Mouse (Mus musculus): ENCODE data around the gene Ifnar1.
"Not testable (repeated sequence)": the region's sequence is repeated elsewhere in the genome, so short reads cannot be mapped to it uniquely, and the experiment has no call there.

Gene Ifnar1

DNA sequence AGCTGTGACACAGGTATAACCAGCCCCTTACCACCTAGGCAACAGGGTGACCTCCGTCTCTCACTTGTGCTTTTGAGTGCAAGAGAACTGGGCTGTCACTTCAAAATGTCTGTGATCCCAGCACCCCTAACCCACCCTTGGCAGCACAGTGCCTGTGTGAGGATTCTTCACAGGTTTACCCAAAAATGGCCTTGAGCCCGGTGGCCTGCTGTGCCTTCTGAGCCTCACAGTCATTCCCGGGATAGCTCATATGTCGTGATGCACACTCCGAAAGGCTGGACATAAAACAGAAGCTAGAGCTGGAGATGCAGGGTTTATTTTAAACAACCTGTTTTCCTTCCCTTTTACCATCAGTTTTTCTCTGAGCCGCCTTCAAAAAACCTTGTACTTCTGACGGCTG lies 19.7 kb downstream of the Ifnar1 start:
- no peak for DNase-seq (ENCODE audit: low spot score)

DNA sequence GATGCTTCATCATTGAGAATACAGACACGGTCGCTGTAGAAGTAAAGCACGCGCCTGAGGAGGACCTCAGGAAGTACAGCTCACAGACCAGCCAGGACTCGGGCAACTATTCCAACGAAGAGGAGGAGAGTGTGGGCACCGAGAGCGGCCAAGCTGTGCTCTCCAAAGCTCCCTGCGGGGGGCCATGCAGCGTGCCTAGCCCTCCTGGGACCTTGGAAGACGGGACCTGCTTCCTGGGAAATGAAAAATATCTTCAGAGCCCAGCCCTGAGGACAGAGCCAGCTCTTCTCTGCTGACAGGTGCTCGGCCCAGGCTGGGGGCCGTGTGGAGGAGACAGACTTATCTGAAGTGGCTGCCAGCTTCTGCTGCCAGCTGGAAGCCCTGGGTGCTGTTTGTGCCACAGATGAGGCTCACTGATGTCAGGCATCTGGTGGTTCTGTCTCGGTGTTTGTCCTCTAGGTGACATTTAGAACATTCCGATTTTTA lies 20.1 kb downstream of the Ifnar1 start:
- DNase-seq (ENCODE audit: low spot score), result no peak

DNA sequence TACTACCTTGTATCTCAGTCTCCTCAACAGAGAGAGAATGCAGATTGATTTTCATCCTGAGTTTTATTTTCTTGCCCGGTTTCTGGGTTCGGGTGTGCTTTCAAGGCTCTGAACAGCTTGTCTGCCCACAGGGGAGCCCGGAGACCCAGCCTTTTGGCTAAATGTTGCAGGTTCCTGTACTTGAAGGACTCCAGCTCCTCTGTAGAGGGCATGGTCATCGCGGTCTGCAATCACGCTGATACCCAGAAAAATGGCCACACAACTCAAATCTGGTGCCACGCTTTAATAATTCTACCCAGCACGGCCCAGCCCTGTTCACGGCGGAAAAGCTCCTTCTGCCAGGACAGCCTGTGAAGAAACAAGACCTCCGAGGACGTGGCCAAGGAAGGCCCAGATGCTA lies 21.4 kb downstream of the Ifnar1 start:
- DNase-seq (ENCODE audit: low spot score), result no peak

DNA sequence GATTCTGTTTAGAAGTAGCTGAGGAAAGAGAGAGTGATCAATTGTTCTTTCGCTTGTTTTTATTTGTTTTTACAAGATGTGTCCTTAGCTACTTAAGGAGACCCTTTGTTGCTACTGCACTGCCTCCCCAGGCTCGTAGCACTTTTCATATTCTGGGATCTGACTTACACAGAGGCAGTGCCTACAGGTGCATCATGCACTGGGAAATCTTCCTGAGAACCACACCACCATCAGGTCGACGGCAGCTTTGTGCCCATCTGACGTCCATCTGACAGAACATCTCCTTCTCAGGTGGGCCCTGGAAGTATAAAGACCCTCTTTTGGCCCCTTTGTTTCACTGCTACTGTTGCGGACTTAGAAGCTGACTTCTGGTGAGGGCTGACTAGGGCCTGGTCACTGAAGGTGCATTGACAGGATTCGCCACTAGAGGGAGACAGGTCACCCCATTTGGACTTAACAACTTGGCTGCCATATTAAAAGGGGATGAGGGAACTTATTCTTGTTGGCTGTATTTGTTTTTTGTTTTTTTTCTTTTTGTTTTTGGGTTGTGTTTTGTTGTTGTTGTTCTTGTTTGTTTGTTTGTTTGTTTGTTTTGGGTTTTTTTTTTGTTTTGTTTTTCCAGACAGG lies 27.2 kb downstream of the Ifnar1 start:
- peak; percentile 83 for DNase-seq (ENCODE audit: low spot score)

DNA sequence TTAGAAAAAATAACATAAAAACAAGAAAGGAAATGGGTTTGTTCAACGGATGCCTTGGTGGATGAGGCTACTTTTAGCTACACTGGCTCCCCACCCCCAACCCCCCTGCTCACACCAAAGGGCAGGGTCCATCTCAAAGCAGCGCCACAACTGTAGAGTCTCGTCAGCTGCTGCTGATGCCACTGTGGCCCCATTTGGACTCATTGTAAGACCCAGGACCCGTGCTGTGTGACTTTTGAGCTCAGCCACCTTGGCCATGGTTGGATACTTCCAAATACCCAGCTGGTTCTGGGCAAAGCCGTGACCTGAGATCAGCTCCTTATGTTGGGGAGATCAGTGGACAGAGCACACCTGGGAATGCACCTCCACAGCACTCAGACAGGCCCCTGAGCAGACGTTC lies 28.1 kb downstream of the Ifnar1 start:
- DNase-seq (ENCODE audit: low spot score), result no peak

DNA sequence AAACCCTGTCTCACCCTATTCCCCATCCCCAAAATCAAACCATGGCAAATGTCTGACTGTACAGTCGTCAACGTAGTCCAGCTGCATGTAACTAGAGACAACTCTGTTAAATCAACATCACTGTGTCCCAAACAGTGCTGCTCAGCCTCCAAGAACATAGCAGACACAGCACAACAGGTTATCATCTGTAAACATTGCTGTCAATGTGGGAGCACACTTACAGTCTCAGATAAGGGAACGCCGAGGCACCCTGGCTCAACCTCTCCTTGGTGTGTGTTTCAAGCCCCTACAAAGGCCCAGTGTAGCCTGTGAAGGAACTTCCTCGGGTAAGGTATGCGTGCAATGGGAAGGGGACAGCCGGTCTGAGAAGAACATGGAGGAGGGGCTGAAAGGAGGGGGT lies 32.0 kb downstream of the Ifnar1 start:
- peak; percentile 55 for DNase-seq (ENCODE audit: low spot score)

DNA sequence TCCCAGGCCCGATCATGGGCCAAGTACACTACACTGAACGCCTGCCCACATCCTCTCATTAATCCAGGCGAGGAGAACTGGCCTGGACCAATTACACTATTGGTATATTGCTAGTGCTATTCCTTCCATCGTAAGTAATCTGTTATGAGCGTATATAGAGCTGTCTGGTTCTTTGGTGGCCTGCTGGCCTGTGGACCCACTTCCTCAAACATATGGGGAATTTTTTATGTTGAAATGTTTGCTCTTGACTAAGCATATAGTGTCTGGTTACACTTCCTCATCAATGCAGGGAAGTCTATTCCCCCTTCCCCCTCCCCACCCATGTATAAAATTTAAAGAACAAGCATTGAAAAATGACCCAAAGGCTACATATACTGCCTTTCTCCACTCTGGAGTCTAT lies 37.0 kb downstream of the Ifnar1 start:
- DNase-seq (ENCODE audit: low spot score), result no peak

DNA sequence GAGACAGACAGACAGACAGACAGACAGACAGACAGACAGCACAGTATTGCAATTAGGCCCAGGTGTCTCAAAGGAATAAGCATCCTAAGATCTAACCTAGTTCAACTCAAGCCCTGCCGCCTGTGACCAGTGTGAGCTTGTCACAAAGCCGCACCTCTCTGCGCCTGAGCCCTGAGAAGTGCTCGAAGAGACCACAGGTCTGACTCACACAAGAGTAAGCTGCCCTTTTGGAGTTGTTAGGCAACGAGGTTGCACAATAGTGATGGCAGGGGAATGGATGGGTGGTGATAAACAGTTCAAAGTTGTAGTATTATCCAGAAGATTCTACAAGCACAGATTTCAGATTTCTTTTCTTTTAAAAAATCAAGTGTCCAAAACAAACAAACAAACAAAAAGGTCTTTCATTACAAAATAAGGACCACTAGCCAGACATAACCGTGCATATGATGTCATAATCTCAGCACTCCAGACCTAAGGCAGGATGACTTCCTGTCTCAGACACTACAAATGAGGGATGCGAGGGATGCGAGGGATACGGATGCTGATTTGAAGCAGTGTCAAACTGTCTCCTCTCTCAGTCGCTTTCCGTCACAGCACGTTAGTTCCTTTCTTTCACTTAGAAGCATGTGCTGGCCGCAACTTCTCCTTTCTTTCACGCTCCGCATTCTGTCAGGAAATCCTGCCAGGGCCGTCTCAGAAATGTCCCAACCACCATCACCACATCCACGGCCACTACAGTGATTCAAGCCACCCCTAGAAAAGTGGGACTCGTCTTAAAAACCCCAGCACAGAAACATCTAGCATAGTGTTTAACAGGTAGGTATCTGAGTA lies 37.7 kb downstream of the Ifnar1 start:
- no peak for DNase-seq (ENCODE audit: low spot score)

DNA sequence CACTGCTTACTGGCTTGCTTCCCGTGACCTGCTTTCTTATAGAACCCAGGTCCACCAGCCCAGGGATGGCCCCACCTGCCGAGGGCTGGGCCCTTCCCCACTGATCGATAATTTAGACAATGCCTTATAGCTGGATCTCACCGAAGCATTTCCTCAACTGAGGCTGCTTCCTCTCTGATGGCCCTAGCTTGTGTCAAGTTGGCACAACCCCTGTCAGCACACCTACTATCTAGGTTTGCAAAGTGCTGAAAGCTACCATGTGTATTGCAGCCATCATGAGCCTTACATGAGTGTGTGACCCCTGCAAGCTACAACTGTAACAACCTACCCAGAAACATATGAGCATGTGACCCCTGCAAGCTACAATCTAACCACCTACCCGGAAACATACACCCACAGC lies 39.2 kb downstream of the Ifnar1 start:
- DNase-seq (ENCODE audit: low spot score), result no peak

DNA sequence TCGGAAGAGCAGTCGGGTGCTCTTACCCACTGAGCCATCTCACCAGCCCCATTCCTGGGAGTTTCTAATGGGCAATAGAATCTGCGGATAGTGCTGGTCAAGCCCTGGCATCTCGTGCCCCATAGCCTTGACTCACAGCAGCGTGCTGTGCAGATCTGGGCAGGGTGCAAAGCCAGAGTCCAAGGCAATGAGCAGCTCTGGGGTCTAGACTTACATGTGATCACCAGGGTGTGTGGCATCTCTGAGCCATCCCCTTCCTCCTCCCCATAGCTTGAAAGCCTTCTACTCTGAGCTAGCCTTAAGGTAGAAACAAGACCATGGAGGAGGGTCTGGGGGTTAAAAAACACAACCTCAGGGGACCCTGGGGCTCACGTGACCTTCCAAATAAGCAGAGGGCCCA lies 41.2 kb downstream of the Ifnar1 start:
- no peak for DNase-seq (ENCODE audit: low spot score)

DNA sequence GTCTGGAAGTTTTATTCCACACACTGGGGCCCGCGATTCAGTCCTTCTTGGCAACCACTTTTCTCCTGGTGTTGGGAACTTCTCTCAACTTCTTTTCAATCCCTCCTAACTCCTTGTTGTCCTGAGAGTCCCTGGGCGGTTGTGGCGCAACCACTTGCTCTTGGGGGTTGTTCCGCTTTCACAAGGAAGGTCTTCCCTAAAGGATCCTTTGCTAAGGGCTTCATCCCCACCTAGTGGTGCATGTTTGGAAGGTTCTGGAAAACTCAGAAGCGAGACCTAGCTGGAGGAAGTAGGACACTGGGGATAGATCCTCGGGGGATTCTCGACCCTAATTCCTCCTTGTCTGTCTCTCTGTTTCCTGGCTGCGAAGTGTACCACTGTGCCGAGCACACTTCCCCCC lies 42.0 kb downstream of the Ifnar1 start:
- DNase-seq (ENCODE audit: low spot score), result no peak

DNA sequence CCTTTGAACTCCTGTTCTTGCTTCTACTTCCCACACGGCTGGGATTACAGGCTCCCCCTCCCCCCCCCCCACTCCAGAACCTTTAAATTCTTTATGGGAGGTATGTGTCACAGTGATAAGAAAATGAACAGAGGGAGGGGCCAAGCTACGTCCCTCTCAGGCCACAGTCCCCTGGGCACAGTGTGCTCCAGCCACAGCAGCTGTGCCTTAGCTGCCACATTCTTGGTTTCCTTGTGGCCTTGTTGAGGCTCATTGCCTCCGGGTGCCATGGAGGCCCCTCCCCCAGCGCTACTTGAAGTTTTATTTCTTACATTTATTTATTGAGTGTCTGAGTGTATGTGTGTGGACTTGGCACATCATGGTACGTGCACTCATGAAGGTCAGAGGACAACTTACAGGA lies 42.5 kb downstream of the Ifnar1 start:
- no peak for DNase-seq (ENCODE audit: low spot score)

DNA sequence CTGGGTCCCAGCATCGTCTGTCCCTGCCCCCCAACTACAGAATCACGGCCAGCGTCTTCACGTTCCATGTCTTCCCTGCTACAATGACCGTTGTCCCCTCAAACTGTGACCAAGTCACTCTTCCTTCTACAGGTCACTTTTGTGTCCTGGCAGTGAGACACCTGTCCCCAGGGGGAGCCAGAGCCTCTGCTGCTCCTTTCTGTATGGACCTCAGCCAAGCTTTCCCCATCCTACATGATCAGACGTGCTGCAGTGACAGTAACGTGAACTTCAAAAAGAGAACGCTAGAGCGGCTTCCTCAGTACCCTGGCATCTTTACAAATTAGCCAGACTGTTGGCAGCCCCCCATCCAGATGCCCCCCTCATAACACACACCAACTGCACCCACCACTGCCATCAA lies 43.5 kb downstream of the Ifnar1 start:
- DNase-seq (ENCODE audit: low spot score), result no peak

DNA sequence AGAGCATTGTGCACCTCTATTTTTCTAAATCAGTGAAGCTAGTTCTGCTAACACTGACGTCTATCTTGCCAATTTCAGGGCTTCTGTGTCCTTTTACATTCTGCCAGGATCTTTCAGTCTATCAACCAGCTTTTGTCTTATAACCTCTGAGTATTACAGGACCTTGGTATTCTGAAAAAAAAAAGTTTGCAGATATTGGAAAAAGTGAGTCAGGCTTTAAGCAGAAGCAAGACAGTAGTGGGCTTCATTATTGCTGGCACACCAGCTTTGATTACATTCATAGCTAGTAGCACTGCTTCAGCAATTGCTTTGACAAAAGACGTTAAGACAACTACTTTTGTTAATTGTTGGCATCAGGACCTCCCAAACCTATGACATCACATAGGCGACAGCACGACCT lies 45.8 kb downstream of the Ifnar1 start:
- DNase-seq (ENCODE audit: low spot score), result not testable (repeated sequence)

DNA sequence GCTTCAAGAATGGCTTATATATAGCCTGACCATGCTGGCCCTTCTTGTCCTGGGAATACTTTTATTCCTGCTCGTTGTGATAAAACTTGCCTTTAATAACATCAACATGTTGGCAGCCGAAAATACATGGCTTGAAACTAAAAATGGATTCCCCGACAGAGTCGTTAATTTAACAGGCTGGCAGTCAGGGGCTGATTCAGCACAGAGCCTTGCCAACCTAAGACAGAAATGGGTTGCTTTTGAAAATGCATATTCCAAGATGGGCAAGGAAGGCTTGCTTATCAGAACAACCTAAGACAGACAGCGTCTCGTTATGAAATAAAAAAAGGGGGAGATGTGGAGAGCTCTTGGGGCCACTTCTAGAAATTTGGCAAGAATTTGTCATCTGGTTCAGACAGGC lies 46.8 kb downstream of the Ifnar1 start:
- no peak for DNase-seq (ENCODE audit: low spot score)

DNA sequence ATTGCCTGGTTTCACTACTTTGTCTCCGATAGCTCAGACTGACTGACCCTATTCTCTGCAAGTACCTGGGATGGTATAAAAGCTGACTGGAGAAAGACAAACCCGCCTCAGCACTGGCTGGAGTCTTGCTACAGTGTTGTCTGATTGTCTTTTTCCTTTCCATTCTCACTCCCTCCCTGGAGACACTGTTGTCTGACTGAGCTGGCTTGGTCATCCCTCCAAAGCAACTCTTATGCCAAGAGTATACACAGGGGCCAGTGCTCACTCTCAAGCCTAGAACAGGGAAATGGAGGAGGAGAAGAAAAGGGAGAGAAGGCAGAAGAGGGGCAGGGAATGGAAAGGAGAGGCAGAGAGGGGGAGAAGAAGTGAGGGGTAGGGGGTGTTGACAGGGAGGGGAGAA lies 47.4 kb downstream of the Ifnar1 start:
- no peak for DNase-seq (ENCODE audit: low spot score)

DNA sequence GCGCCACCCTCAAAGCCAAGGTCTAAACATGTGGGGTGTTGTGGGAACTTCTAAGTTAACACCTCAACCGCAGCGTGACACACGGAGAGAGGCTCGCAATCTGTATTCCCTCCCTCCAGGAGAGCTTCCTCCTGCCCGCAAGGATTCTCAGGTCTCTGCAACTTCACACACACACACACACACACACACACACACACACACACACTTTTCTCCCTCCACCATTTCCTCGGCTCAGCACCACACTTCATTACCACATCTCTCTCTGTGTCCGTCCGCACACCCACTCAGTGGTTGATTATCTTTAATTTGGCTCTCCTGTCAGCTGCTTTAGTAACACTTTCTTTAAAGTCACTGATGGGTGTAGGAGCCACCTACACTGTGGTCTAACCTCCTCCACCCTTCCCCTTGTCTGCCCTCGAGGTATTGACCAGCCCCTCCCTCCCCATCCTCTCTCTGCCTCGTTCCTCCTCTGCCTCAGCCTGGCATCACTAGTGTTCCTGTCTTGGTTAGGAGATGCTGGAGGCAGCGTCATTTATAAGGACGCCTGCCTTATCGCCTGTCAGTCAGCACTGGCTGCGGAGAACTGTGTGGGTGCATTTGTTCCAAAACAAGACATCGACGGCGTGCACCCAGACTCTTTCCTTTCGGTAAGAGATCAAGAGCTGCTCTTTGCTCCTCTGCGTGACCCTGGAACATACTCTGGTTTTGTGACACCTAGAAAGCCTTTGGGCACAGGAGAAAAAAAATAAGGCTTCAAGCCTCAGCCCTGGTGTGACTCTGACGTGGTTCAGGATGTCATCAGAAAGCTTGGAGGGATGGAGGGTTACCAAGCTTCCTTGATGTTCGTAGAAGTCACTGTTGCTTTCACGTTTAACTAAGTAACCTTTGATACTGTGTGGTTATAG lies 48.3 kb downstream of the Ifnar1 start:
- no peak for DNase-seq (ENCODE audit: low spot score)

DNA sequence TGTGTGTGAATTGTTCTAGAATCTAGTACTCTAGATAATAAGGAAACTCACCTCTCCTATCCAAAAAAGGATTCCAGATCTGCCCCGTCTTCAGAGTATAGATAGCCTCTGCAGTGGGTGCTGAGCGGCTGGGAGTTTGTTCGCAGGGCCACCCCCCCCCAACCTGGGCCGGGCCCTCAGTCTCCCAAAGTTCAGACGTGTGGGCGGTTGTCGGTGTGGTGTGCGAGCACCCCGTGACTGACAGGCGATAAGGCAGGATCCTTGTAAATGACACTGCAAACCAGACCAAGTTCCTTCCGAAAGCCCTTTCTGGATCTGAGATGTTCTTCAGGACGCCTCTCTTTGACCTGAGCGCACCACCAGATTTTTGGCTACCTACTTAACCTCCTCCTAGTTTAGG lies 49.4 kb downstream of the Ifnar1 start:
- DNase-seq (ENCODE audit: low spot score), result peak; percentile 97

DNA sequence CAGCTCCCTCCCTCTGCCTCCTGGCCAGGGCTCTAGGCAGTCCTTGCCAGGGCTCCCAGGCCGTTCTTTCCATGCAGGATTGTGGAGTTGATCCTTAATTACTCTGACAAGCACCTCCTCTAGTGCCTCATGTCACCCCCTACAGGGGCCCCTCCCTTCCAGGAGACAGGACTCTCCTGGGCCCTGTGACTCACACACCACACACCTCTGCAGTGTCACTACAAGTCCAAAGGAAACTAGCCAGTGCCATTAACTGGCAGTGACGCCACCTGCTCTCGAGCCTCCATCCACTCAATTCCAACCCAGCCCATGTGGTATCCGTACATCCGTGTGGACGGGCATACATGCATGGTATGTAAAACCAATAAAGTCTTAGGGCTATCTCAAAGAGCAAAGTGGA lies 49.9 kb downstream of the Ifnar1 start:
- DNase-seq (ENCODE audit: low spot score), result no peak

DNA sequence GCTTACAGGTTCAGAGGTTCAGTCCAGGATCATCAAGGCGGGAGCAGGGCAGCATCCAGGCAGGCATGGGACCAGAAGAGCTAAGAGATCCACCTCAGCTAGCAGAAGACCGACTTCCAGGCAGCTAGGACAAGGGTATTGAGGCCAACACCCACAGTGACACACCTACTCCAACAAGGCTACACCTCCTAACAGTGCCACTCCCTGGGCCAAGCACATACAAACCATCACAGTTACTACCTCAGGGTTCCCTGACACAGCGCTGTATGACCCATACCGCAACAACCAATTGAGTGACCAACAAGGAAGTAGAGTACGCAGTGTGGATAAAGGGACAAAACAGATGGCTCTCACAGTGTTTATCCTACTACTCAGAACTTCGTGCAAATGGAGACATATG lies 51.3 kb downstream of the Ifnar1 start:
- DNase-seq (ENCODE audit: low spot score), result no peak

DNA sequence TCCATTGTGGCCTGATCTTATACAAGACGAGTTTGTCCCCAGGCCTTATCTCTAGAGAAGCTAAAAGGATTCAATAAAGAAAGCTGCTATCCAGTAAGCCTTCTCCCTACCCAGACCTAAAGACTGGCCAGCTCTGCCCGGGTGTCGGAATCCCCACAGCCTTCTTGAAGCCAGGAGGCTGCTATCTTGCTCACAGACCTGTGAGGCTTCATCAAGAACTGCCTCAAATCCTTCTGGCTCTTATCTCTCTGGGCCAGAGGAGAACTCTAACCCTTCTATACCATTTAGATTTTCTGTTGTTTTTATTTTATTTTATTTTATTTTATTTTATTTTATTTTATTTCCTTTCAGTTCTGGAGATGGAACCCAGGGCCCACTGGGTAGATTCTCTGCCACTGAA lies 52.0 kb downstream of the Ifnar1 start:
- peak; percentile 53 for DNase-seq (ENCODE audit: low spot score)

DNA sequence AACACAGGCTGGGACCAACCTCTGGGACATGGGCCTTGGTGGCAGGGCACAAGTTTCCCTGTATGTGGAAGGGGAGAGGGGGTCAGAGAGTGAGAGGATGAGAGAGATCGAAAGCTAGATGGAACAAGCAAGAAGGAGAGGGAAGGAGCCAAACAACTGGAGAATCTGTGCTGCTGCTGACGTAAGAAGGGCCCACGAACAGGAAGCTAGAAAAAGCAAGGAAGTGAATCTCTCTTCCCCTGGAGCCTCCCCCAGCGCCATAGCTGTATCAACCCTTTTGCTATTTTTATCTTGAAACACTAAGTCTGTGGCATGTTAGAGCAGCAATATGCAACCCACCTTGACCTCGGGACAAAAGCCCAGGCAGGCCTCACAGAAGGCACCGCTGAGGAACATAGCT lies 53.0 kb downstream of the Ifnar1 start:
- DNase-seq (ENCODE audit: low spot score), result no peak

DNA sequence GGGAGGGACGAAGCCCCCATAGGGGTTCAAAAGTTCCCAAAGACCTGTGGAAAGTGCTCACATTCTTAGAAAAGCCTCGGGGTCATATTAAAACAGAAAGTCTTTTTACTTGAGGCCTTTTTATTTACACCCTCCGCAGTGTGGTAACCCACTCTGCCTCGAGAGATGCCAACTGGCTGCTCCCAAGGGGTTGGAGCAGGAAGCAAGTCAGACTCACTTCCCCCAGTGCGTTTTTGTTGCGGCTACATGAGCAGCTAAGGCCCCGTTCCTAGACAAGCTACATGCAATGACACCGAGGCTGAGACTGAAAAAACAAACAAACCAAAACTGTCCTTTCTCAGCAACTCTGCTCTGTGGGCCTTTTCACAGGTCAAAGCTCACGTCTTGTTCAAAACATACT lies 53.5 kb downstream of the Ifnar1 start:
- no peak for DNase-seq (ENCODE audit: low spot score)
